Mouse (Mus musculus) bone marrow, adult 2 months (tissue): Measurements from ENCODE around the gene Slc12a5. TPM values are rescaled to one million over a fixed set of nuclear protein-coding genes. Genes with fewer than 3 reads are reported as not detected.

ENCODE experiments used
- H3K27ac ChIP-seq: fragments of 200-500 bp; 2 replicates; pipeline ENCODE4 v1.5.1; 2012; ENCODE audit warnings: low read depth, mild to moderate bottlenecking, control low read depth, inconsistent platforms, low read length; ENCODE audit not compliant: control insufficient read depth, poor library complexity, insufficient read depth
- H3K4me1 ChIP-seq: fragments of 200-500 bp; 2 replicates; pipeline ENCODE4 v1.6.1; 2011; ENCODE audit warnings: low read length; ENCODE audit not compliant: control insufficient read depth, insufficient read depth
- H3K4me3 ChIP-seq: fragments of 200-500 bp; replicated peaks from 2 replicates; pipeline ENCODE3; 2011; ENCODE audit warnings: mild to moderate bottlenecking, low read depth, low read length, control low read depth; ENCODE audit not compliant: control insufficient read depth
- CTCF ChIP-seq: fragments of 200-500 bp; IDR thresholded peaks from 2 replicates; pipeline ENCODE4 v1.5.1; 2011; ENCODE audit warnings: low read length, control low read depth; ENCODE audit not compliant: control insufficient read depth, insufficient read depth
- POLR2A ChIP-seq: fragments of 200-500 bp; IDR thresholded peaks from 2 replicates; pipeline ENCODE4 v1.6.1; 2011; ENCODE audit warnings: low read depth, mild to moderate bottlenecking, control low read depth, low read length, borderline replicate concordance; ENCODE audit not compliant: control insufficient read depth
- WGBS: fragments of 180-500 bp; shearing (Covaris S2); methylation state at CpG from one replicate; pipeline ENCODE4 v1.1.7; 2018; 5-methylcytosine and 5-hydroxymethylcytosine counted together
- polyA plus RNA-seq: library from polyadenylated mRNA; stranded (reverse); fragments of >200 nt; gene quantifications from 2 replicates; pipeline ENCODE4 v1.2.4, GENCODE M21; 2011; ENCODE audit warnings: low replicate concordance; ENCODE audit not compliant: missing spikeins, insufficient read depth, insufficient read length

Gene Slc12a5
- polyA plus RNA-seq, 1 experiment, result 5.1 TPM

DNA sequence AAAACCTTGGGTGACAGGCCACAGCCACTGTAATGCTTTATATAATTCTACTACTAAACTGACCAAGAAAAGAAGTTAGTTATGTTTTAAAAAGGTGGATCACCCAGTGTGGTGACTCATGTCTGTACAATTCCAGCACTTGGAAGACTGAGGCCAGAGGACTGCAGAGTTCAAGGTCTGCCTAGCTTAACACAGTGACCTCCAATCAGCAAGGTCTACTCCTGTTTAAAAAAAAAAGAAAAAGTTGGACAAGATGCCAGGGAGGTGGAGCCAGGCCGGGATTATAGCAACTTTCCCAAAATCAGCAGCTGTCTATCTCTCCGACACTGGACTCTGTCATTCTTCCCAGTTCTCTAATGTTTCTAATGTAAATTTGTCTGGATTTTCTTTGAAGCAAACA lies 49.0 kb downstream of the Slc12a5 start:
- WGBS, result 87% methylated on average over 2 of the region's 2 CpGs
- H3K4me1 ChIP-seq, result no peaks in the 10 kb centered on the region; the same call in 1 of the 2 replicates

DNA sequence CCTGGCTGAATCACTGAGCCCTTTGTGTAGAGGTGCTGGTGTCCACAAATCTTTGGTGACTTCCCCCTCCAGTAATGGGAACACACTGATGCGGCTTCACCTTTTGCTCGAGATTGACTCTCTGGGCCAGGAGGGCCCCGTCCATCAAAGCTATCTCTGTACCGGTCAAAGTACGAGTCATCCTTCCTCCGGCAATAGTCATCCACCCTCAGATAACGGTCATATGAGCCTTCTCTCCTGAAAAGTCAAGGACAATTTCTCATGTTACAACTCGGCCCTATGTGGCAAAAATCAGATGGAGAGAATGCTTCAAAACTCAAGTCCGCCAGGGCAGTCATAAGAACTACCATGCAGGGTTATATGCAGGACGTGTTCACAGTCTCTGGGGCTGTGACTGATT lies 49.7 kb downstream of the Slc12a5 start:
- H3K4me3 ChIP-seq, result no peak overlapping the region
- TF ChIP-seq CTCF (no peak), POLR2A (no peak)
- H3K4me1 ChIP-seq, result no peaks in the 10 kb centered on the region; the same call in 1 of the 2 replicates
- 88% methylated on average over 10 of the region's 10 CpGs for WGBS
- H3K27ac ChIP-seq, result no peak overlapping the region

More for the DNA sequence above, 49.0 kb downstream of the Slc12a5 start:
- Histone ChIP-seq H3K4me3 (no peak overlapping the region), H3K27ac (no peak overlapping the region)
- TF ChIP-seq POLR2A (no peak), CTCF (no peak)

- Histone ChIP-seq H3K4me3 (no peak overlapping the region), H3K4me1 (no peaks in the 10 kb centered on the region; the same call in 1 of the 2 replicates), H3K27ac (no peak overlapping the region)
- no peak for TF ChIP-seq POLR2A
- TF ChIP-seq CTCF, result no peak
- 35% methylated on average over 5 of the region's 5 CpGs for WGBS
These were observed 54.3 kb downstream of the Slc12a5 start for GRCm38 (mm10) chr2:165014935-165015334.

DNA sequence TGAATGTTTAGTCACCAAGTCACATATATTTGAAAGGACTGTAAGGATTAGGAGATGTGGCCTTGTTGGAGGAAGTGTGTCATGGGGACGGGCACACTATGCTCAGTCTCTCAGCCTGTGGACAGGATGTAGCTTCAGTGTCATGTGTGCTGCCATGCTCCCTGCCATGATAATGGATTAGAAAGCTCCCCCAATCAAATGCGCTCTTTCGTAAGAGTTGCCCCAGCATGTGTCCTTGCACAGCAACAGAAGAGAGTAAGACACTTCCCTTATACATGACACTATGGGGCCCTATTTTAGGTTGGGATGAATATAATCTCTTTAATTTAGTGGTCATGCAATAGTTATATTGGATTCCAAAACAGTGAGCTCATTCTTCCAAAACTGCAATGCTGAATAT lies 59.9 kb downstream of the Slc12a5 start:
- no peak for TF ChIP-seq CTCF
- no peak for TF ChIP-seq POLR2A
- no peaks in the 10 kb centered on the region for H3K4me1 ChIP-seq
- H3K4me3 ChIP-seq, result no peak overlapping the region
- no peak overlapping the region for H3K27ac ChIP-seq
- WGBS, result 77% methylated on average over 3 of the region's 3 CpGs

- WGBS, result 5% methylated on average over 1 of the region's 1 CpGs
These were observed 66.6 kb downstream of the Slc12a5 start for GRCm38 (mm10) chr2:165027163-165027562.

GRCm38 (mm10) chr2:165032533-165032932 lies 71.9 kb downstream of the Slc12a5 start:
- H3K27ac ChIP-seq, result no peak overlapping the region

More at GRCm38 (mm10) chr2:165027163-165027562, 66.6 kb downstream of the Slc12a5 start:
- H3K4me1 ChIP-seq, result no peaks in the 10 kb centered on the region; the same call in 1 of the 2 replicates
- no peak overlapping the region for H3K4me3 ChIP-seq
- no peak for TF ChIP-seq POLR2A
- no peak for TF ChIP-seq CTCF
- no peak overlapping the region for H3K27ac ChIP-seq

DNA sequence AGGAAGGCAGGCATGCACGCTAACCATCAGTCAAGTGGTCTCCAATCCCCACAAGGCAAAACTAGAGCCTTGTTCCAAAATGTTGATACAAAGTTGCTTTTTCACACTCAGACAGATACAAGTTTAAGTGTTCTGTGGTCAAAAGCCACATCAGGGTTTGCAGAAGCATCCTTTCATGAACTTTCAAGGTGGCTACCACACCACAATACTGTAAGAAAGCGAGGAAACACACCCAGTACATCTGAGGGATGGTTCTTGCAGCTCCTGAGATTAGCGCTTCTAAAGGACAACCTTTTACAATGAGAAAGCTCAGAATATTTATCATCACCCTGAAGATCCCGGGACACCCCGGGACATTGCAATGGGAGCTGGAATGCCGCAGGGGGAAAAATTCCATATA lies 72.7 kb downstream of the Slc12a5 start:
- Histone ChIP-seq H3K4me3 (no peak overlapping the region), H3K4me1 (peaks cover 3% of the 10 kb centered on the region), H3K27ac (no peak overlapping the region)
- no peak for TF ChIP-seq POLR2A
- TF ChIP-seq CTCF, result no peak
- 63% methylated on average over 6 of the region's 6 CpGs for WGBS

More at GRCm38 (mm10) chr2:165032533-165032932, 71.9 kb downstream of the Slc12a5 start:
- TF ChIP-seq CTCF, result no peak
- TF ChIP-seq POLR2A, result no peak
- WGBS, result 75% methylated on average over 3 of the region's 3 CpGs
- peaks cover 3% of the 10 kb centered on the region for H3K4me1 ChIP-seq
- no peak overlapping the region for H3K4me3 ChIP-seq

DNA sequence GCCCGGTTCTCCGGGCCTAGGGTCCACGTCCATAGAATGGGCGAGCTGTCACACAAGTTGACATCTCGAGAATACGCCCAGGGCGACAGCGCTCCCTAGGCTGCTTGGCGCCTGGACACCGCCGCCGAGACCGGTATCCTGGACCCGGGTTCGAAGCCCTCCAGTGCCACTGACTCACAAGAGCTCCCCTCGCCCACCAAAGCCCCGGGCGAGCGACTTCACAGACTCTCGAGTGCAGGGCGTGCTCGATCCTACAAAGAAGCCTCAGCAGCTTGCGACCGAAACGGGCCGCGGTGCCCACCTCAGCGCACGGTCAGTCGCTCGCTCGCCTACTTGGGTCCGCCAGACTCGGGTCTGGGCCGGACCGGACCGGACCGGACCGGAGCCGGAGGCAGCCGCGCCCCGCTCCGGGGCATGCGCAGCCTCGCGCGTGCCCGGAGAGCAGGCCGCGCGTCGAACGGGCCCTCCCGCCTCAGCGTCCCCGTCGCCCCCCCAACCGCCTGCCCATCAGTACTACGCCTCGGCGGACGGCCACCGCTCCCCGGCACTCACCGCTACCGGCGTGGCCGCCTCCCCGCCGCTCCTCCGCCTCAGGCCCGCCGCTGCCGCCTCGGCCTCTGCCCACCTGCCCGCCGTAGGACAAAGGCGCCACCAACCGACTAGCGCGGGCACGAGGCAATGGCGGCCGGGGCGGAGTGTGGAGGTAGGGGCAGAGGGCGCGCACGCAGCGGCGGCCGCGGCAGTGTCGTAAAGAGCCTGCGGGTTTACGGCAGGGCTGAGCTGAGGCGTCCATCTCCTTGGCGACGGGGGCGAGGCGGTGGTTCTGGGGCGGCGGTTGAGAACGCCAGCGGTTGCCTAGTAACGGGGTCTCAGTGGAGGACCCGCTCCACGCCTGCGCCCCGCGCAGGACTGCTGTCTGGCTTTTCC lies 73.8 kb downstream of the Slc12a5 start, which contains the start of gene Ncoa5:
Gene Ncoa5 (minus strand): TSS at position 737 of the 927 bp plus-strand sequence.
- WGBS, result under 1% methylated on average over 110 of the region's 111 CpGs
- TF ChIP-seq POLR2A (peak; percentile 77; the same call in 1 of the 2 replicates), CTCF (no peak)
- Histone ChIP-seq H3K4me3 (peak within 1 kb of the TSS; percentile 87), H3K4me1 (peaks cover 3% of the 10 kb centered on the region), H3K27ac (peak within 1 kb of the TSS; percentile 50; the same call in 1 of the 2 replicates)

DNA sequence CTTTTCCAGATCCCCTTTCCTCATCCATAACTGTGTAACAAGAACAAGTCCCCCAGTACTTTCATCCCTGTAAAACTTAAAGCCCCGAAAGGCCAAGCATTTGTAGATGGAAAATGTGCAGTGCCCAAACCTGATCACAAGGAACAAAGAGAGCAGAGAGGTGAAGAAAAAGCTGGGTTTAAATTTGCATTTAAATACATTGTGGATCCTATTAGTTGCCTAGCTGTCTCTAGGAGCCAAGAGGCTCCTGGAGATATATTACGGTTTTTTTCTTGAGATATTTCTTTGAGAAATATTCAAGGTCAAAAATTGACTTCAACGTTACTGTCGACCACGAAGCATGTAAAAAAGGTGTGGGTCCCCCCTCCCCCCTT lies 74.4 kb downstream of the Slc12a5 start:
- Histone ChIP-seq H3K4me1 (peaks cover 3% of the 10 kb centered on the region), H3K27ac (no peak overlapping the region; the same call in 1 of the 2 replicates), H3K4me3 (peak overlapping the region; percentile 87)
- TF ChIP-seq POLR2A, result no peak
- TF ChIP-seq CTCF, result no peak
- WGBS, result 59% methylated on average over 5 of the region's 5 CpGs
